Mouse (Mus musculus) kidney, adult 9 months (tissue): ENCODE data around the gene Ormdl2.

Experiments
- DNase-seq: peaks from one replicate; pipeline ENCODE4 v3.0.0; 2022

Gene Ormdl2

DNA sequence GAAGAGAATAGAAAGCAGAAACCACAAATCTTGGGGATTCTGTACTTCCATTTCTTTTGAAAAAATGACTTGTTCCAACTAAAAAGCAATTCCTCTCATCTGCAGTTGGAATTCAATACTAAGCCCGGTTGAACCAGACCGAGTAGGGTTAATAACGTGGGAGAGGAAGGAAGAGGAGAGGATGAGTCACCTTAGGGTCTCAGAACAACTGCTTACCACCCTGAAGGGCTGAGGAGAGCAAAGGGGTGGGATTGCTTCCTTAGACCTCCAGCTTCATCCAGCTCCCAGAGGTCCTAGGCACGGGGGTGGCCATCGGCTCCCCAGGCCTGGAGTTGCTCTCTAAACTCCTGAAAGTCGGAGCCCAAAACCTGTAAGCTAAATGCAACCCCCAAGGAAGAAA, 18.1 kb downstream of the Ormdl2 start:
- no peak for DNase-seq

DNA sequence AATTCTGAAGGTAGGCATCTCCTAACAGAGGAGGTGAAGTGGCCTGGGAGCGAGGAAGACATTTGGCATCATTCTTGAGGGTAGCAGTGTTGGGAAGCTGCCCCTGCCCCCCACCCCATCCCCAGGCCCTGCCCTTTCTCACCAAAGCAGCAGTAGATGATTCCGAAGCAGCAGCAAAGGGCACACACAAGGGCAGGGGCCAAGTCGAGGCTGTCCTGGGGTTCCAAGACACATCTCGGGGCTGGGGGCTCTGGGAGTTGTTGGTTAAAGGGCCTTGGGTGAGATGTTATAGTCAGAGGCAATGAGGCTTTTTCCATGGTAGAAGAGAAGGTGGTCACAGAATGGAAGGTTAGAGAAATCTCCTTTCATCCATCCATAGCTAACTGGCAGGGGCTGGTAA, 18.5 kb downstream of the Ormdl2 start:
- no peak for DNase-seq

DNA sequence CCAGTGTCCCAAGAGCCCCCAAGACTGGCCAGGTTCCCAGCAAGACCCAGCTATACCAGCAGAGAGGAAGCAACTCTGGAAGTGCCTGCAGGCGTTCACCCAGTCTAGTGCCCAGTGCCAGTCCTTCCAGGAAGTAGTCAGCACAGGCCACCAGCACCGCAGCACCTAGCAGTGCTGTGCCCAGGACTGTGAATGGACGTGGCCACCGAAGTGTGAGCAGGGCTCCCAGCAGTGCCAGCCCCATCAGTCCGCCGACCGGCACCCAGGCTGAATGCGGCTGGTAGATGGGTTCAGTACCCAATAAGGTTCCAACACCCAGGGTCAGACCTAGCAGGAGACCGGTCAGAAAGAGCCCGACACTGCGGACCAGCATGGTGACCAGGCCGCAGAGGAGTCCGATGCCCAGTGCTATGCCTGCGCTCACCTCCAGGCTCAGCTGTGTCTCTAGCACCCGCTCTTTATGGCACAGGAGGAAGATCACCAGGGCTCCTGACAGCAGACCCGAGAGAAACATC, 19.4 kb downstream of the Ormdl2 start:
- no peak for DNase-seq

DNA sequence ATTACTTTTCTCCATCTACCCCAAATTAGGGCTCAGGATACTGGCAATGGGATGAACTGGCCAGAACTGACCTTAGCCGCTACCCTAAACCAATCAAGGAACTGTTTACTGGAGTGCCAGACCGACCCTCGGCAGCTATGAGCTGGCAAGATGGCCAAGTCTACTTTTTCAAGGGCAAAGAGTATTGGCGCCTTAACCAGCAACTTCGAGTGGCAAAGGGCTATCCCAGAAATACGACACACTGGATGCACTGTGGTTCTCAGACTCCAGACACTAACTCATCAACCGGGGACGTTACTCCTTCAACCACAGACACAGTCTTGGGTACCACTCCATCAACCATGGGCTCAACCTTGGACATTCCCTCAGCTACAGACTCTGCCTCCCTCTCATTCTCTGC, 22.8 kb downstream of the Ormdl2 start:
- DNase-seq, result no peak

DNA sequence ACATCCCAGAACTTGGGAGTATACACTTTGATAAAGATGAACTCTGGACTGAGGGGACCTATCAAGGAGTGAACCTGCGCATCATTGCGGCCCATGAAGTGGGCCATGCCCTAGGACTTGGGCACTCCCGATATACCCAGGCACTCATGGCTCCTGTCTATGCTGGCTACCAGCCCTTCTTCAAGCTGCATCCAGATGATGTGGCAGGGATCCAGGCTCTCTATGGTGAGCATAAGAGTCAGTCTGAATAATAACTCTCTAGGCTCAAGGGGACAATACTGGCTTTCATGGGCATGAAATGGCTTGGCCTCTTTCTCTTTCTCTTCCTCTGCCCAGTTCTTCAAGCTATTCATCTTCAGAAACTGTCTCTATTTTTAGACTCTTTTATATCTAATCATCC, 25.9 kb downstream of the Ormdl2 start:
- no peak for DNase-seq

DNA sequence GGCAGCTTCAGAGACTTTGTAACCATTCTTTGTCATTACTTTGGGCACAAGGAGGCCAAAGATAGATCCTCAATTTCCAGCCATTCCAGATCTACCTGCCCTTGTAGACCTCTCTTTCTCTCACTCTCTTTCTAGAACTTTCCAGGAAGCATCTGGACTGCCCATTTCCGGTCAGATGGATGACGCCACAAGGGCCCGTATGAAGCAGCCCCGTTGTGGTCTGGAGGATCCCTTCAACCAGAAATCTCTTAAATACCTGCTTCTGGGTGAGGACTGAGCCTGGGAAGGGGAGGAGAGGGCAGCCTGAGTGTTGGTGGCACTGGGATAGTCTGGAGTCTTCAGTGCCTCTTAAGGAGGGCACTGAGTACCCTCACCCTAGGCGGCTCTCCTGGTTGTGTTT, 27.1 kb downstream of the Ormdl2 start:
- no peak for DNase-seq

DNA sequence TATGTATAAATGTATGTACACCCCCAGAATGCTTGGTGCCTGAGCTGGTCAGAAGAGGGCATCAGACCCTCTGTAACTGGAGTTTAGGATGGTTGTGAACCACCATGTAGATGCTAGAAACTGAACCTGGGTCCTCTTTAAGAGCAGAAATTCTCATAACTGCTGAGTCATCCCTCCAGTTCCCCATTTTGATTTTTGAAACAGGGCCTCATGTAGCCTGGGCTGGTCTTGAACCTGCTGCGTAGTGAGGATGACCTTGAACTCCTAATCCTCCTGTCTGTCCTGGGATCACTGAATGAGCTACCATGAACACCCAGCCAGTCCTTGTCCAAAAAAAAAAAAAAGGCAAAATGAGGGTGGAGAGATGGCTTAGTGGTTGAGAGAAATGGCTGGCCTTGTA, 28.2 kb downstream of the Ormdl2 start:
- no peak for DNase-seq

DNA sequence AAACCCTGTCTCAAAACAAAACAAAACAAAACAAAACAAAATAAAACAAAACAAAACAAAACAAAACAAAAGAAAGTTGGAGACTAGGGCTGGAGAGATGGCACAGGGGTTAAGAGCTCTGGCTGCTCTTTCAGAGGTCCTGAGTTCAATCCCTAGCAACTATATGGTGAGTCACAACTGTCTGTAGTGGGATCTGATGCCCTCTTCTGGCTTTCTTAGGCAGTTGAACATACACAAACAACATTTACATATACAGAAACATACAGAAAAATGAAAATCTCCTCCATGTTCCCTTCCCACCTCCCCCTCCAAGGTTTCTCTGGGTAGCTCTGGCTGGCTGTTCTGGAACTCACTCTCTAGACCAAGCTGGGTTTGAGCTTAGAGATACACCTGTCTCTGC, 29.4 kb downstream of the Ormdl2 start:
- DNase-seq, result no peak

DNA sequence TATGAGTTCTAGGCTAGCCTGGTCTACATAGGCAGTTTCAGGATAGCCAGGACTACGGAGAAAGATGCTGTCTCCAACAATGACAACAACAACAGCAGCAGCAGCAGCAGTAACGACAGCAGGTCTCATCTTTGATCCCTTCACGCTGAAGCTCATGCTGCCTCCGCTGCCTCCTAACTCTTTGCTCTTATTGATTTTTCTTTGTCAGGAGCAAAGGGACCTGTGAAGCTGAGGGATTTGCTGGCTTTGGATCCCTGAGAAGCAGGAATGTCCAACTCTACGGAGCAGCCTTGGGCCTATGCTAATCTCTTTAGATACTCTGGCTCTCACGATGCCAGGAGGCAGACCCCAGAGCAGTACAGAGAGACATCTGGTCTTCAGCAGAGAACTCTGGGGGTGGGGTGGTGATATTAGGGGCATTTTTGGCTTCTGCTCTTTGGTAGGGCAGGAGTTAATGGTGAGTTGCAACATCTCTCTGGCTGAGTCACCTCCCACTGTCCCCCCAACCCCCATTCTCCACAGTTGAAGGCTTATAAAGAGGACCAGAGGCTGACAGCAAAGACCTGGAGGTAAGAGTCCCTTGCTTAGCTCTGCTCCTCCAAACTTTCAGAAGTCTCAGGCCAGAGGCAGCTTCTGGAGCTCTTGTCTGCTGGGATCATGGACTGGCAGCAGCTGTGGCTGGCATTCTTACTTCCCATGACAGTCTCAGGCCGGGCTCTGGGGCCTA, 30.9 kb downstream of the Ormdl2 start, which contains the start of gene Mmp19:
Gene Mmp19, plus strand, starts transcription at position 513 of the 727 bp plus-strand sequence.
- no peak for DNase-seq

DNA sequence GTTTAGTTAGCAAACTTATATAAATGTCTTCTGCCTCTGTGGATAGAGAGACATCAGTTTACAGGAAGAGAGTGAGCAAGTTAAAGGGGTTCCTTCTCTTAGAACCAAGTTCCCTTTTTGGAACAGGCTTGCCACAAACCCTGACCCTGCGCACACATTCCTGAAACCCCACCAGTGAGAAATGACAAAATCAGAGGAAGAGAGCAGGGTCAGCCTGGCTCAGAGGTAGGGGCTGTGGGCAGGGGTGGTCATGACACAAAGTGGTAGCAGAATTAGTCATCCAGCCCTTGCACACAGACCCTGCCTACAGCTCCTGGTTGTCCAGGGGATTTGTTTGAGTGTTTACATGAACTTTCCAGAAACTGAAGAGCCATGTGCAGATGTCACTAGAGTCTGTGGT, 41.2 kb downstream of the Ormdl2 start:
- DNase-seq, result no peak

DNA sequence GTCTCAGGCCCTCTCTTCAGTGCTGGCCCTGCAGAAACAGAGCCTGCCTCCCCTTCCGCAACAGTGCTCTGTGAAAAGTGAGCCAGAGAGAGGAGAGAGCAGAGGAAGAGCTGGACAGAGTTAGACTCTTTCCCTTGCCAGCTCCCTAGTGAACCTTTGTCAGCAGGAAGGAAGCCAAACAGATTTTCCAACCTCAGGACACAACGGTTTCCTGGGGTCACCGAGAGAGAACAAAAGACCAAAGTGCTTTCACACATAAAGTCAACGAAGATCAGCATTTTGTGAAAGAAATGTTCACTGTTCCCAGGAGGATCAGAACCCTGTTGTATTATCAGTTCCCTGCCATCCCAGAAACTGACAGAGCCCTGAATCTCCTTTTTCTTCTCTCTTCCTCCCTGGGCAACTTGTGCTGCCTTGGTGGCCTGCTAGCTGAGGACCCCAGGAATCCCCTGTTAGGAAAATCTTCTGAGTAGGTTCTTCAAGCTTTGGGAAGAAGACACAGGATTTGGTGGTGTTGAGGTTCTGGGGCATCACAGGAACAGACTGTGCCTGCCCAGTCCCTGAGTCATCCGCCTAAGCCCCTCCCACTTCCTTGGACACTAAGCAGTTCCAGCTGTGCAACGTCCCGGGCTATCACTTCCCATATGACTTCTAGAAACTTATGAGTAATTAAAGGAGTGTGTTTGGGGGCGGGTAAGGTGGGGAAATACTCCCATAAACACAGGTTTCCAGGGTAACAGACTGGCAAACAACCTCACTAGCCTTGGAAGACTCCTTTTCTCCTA, 42.2 kb downstream of the Ormdl2 start:
- DNase-seq, result peak; percentile 84

DNA sequence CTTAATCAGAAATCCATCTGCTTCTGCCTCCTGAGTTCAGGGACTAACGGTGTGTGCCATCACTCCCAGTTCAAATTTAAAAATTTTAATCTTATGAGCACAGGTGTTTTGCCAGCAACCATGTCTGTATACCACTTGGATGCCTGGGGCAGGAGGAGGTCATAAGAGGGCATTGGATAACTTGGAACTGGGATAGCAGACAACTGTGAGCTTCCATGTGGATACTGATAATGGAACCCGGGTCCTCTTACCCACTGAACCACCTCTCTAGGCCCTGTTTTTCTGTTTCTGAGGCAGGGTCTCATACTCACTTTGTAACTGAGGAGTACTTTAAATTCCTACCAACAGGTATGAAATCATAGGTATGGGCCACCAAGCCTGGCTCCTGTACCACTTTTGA, 43.0 kb downstream of the Ormdl2 start:
- no peak for DNase-seq

DNA sequence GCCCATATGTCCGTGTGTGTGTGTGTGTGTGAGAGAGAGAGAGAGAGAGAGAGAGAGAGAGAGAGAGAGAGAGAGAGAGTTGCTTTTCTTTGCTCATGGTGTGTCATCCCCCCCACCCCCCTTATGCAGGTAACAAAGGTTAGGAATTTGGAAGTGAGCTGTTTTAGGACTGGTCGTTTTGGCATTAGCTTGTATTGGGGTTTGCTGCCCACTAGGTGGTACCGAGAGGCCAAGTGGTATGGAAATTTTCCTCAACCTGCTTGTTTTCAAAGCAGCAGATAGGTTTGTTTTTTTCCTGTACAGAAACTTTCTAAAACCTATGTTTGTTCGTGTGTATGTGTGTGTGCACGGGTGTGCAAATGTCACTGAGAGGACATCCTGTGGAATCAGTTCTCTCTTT, 47.8 kb downstream of the Ormdl2 start:
- no peak for DNase-seq

DNA sequence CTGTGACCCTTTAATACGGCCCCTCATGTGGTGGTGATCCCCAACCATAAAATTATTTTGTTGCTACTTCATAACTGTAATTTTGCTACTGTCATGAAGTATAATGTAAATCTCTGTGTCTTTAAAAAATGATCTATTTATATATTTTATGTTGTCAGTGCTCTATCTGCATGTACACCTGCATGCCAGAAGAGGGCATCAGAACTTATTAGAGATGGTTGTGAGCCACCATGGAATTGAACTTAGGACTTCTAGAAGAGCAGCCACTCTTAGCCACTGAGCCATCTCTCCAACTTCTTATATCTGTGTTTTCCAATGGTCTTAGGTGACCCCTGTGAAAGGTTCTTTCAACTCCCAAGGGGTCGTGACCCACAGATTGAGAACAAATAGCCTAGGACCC, 48.5 kb downstream of the Ormdl2 start:
- peak; percentile 24 for DNase-seq
